Mouse (Mus musculus) liver, embryonic 16.5 days (tissue): ENCODE data around the gene Cisd2. TPM values are rescaled to one million over a fixed set of nuclear protein-coding genes. Genes with fewer than 3 reads are reported as not detected.

Source experiments
- ATAC-seq: fragments of 200-750 bp; cut with Nextera tagmentation; 2 replicates; pipeline ENCODE4 v1.8.0; 2017; ENCODE audit warnings: low read depth, mild to moderate bottlenecking, moderate number of reproducible peaks, moderate library complexity
- H3K27ac ChIP-seq: fragments of 300-500 bp; sonication (generic); 2 replicates; pipeline ENCODE4 v1.5.1; 2014; ENCODE audit warnings: mild to moderate bottlenecking, low read length
- H3K27me3 ChIP-seq: fragments of 300-500 bp; sonication (generic); 2 replicates; pipeline ENCODE4 v1.6.1; 2014; ENCODE audit warnings: low read depth, low read length, mixed read lengths; ENCODE audit not compliant: control insufficient read depth, insufficient read depth
- H3K36me3 ChIP-seq: fragments of 300-500 bp; sonication (generic); 2 replicates; pipeline ENCODE4 v1.6.1; 2014; ENCODE audit warnings: mild to moderate bottlenecking; ENCODE audit not compliant: control insufficient read depth, insufficient read depth
- H3K4me1 ChIP-seq: fragments of 300-500 bp; sonication (generic); 2 replicates; pipeline ENCODE4 v1.6.1; 2014; ENCODE audit warnings: low read depth, low read length, mixed read lengths; ENCODE audit not compliant: control insufficient read depth
- H3K4me2 ChIP-seq: fragments of 300-500 bp; sonication (generic); 2 replicates; pipeline ENCODE4 v1.6.1; 2014; ENCODE audit warnings: low read depth, low read length, mixed read lengths
- H3K4me3 ChIP-seq: fragments of 300-500 bp; sonication (generic); 2 replicates; pipeline ENCODE4 v1.5.1; 2014; ENCODE audit warnings: low read depth, mild to moderate bottlenecking, low read length
- H3K9ac ChIP-seq: fragments of 300-500 bp; sonication (generic); 2 replicates; pipeline ENCODE4 v1.6.1; 2014; ENCODE audit warnings: low read depth, low read length
- H3K9me3 ChIP-seq: fragments of 300-500 bp; sonication (generic); replicated peaks from 2 replicates; pipeline ENCODE4 v1.6.1; 2016; ENCODE audit warnings: low read length; ENCODE audit not compliant: control insufficient read depth
- WGBS: fragments of 180-500 bp; shearing (Covaris S2); extraction: QIAGEN DNeasy Blood & Tissue Kit; methylation state at CpG from one replicate; pipeline ENCODE4 v1.1.7; 2014; ENCODE audit not compliant: insufficient replicate concordance; 5-methylcytosine and 5-hydroxymethylcytosine counted together
- polyA plus RNA-seq: library from polyadenylated mRNA; unstranded; fragments of >200 nt; fragmentation: Nextera tagmentation; extraction: Ambion mirVana; gene quantifications from 2 replicates; pipeline ENCODE4 v1.2.1, GENCODE M21; 2015

Cisd2 gene
- polyA plus RNA-seq, 1 experiment from 2014 or later, result 25.6 TPM

DNA sequence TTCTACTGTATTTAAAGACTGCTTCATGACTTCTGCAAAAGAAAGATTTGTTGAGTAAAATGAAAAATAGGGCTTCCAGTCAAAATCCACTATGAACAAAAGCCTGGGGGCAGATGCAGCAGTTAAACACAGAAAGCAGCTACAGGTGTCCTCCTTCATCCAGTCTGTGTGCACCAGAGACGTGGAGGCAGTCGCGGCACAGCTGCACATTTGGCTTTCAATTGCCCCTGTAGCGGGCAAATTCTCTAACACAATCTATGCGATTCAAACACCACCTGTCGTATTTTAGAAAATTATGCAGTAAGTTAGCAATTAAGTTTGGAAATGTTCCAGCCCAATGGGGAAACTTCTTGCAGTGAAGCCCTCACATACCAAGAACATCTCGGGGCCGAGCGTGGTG lies 20.5 kb downstream of the Cisd2 start:
- H3K9me3 ChIP-seq, result no peaks in the 10 kb centered on the region
- ATAC-seq, result no peak
- no peak overlapping the region for H3K4me3 ChIP-seq
- H3K27ac ChIP-seq, result no peak overlapping the region
- H3K4me1 ChIP-seq, result peaks cover 6% of the 10 kb centered on the region; the same call in 1 of the 2 replicates
- H3K4me2 ChIP-seq, result no peak overlapping the region
- no peak overlapping the region for H3K9ac ChIP-seq
- 85% methylated on average over 9 of the region's 9 CpGs for WGBS
- H3K36me3 ChIP-seq, result peaks cover 2% of the 10 kb centered on the region
- no peaks in the 10 kb centered on the region for H3K27me3 ChIP-seq

- WGBS, result 2% methylated on average over 10 of the region's 10 CpGs
- ATAC-seq, result peak; percentile 77
- Histone ChIP-seq H3K9me3 (no peaks in the 10 kb centered on the region), H3K9ac (no peak overlapping the region), H3K4me3 (no peak overlapping the region), H3K4me1 (peaks cover 6% of the 10 kb centered on the region; the same call in 1 of the 2 replicates), H3K36me3 (peaks cover 2% of the 10 kb centered on the region), H3K27ac (no peak overlapping the region), H3K4me2 (peak overlapping the region; percentile 22; the same call in 1 of the 2 replicates), H3K27me3 (no peaks in the 10 kb centered on the region)
These were observed 21.5 kb downstream of the Cisd2 start for GRCm38 (mm10) chr3:135402201-135402658.

GRCm38 (mm10) chr3:135397112-135397511 lies 26.6 kb downstream of the Cisd2 start:
- Histone ChIP-seq H3K27ac (no peak overlapping the region), H3K27me3 (no peaks in the 10 kb centered on the region), H3K9ac (no peak overlapping the region), H3K36me3 (no peaks in the 10 kb centered on the region), H3K4me3 (no peak overlapping the region), H3K4me2 (no peak overlapping the region), H3K9me3 (no peaks in the 10 kb centered on the region), H3K4me1 (peaks cover 1% of the 10 kb centered on the region; the same call in 1 of the 2 replicates)
- ATAC-seq, result no peak

GRCm38 (mm10) chr3:135396081-135396480 lies 27.6 kb downstream of the Cisd2 start:
- Histone ChIP-seq H3K4me2 (no peak overlapping the region), H3K27me3 (no peaks in the 10 kb centered on the region), H3K4me3 (no peak overlapping the region), H3K9ac (no peak overlapping the region), H3K27ac (no peak overlapping the region), H3K36me3 (no peaks in the 10 kb centered on the region), H3K4me1 (no peaks in the 10 kb centered on the region; the same call in 1 of the 2 replicates), H3K9me3 (no peaks in the 10 kb centered on the region)
- 34% methylated on average over 6 of the region's 6 CpGs for WGBS
- ATAC-seq, result no peak

- H3K36me3 ChIP-seq, result no peaks in the 10 kb centered on the region
- no peak overlapping the region for H3K27ac ChIP-seq
- ATAC-seq, result no peak
- H3K9ac ChIP-seq, result no peak overlapping the region
- no peak overlapping the region for H3K4me2 ChIP-seq
- H3K4me1 ChIP-seq, result no peaks in the 10 kb centered on the region; the same call in 1 of the 2 replicates
- no peak overlapping the region for H3K4me3 ChIP-seq
- WGBS, result 67% methylated on average over 5 of the region's 5 CpGs
- no peaks in the 10 kb centered on the region for H3K27me3 ChIP-seq
- no peaks in the 10 kb centered on the region for H3K9me3 ChIP-seq
These were observed 28.6 kb downstream of the Cisd2 start for GRCm38 (mm10) chr3:135395085-135395484.

DNA sequence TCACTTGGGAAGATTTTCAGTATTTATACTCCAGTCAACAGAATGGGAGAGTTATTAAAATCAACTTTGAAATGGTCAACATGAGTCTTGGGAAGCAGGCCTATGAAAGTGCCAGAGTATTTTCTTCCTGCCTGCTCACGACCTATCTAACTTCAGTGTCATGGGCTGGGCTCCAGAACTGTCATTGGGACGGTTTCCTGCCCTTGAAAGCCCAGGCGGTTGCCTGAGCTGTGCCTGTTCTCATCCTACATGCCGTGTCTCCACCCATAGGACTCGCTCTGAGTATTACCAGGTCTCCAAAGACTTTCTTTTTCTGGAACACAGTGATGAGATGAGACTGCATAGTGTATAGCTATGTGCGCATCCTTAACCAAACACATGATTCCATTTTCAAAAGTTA lies 30.5 kb downstream of the Cisd2 start:
- Histone ChIP-seq H3K9ac (no peak overlapping the region), H3K27me3 (no peaks in the 10 kb centered on the region), H3K4me3 (no peak overlapping the region), H3K4me1 (no peaks in the 10 kb centered on the region; the same call in 1 of the 2 replicates), H3K36me3 (no peaks in the 10 kb centered on the region), H3K4me2 (no peak overlapping the region), H3K27ac (no peak overlapping the region), H3K9me3 (no peaks in the 10 kb centered on the region)
- ATAC-seq, result no peak
- 52% methylated on average over 6 of the region's 6 CpGs for WGBS

- ATAC-seq, result no peak
- no peak overlapping the region for H3K27ac ChIP-seq
- H3K4me2 ChIP-seq, result no peak overlapping the region
- no peaks in the 10 kb centered on the region for H3K36me3 ChIP-seq
- no peaks in the 10 kb centered on the region for H3K4me1 ChIP-seq
- no peak overlapping the region for H3K4me3 ChIP-seq
- H3K9ac ChIP-seq, result no peak overlapping the region
- H3K27me3 ChIP-seq, result no peaks in the 10 kb centered on the region
- no peaks in the 10 kb centered on the region for H3K9me3 ChIP-seq
- WGBS, result 72% methylated on average over 4 of the region's 4 CpGs
These were observed 43.9 kb downstream of the Cisd2 start for GRCm38 (mm10) chr3:135379868-135380267.

DNA sequence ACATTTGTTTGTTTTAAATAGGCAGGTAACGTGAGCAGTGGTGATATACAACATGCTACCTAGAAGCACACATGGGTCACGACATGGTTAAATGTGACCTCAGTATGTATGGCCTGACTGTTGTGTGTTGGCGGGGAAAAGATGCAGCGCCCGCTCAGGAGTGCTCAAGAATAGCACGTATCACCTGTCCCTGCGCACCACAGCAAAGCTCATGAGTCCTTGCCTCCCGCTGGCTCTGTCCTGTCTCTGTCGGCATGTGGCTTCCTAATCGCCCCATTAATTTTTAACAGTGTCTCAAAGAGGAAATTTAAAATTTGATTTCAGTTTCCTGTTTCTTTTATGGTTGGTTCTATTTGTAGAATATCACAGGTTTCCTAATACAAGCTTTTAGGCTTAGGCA lies 46.3 kb downstream of the Cisd2 start:
- no peaks in the 10 kb centered on the region for H3K4me1 ChIP-seq
- 69% methylated on average over 10 of the region's 10 CpGs for WGBS
- H3K4me2 ChIP-seq, result no peak overlapping the region
- H3K4me3 ChIP-seq, result no peak overlapping the region
- no peaks in the 10 kb centered on the region for H3K36me3 ChIP-seq
- no peak overlapping the region for H3K9ac ChIP-seq
- ATAC-seq, result no peak
- no peak overlapping the region for H3K27ac ChIP-seq
- H3K9me3 ChIP-seq, result no peaks in the 10 kb centered on the region
- no peaks in the 10 kb centered on the region for H3K27me3 ChIP-seq

DNA sequence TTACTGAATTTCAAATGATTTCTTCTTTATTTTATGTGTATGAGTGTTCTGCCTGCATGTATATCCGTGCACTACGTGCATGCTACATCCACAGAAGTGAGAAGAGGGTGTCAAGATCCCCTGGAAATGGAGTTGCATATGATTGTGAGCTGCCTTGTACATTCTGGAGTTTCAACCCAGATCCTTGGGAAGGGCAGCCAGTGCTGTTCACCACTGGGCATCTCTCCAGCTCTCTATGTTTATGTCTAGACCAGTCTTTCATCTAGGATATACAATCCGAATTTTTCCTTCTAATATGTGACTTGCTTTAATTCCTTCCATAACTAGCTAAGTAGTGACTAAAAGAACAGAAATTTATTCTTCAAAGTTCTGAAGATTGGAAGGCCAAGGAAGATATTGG lies 47.9 kb downstream of the Cisd2 start:
- Histone ChIP-seq H3K9ac (no peak overlapping the region), H3K9me3 (no peaks in the 10 kb centered on the region), H3K4me1 (no peaks in the 10 kb centered on the region), H3K4me2 (no peak overlapping the region), H3K36me3 (no peaks in the 10 kb centered on the region), H3K4me3 (no peak overlapping the region), H3K27me3 (no peaks in the 10 kb centered on the region), H3K27ac (no peak overlapping the region)
- ATAC-seq, result no peak
- 64% methylated on average over 3 of the region's 3 CpGs for WGBS
